Mouse (Mus musculus) midbrain, postnatal 0 days (tissue): Measurements from ENCODE around the gene 4930404N11Rik. TPM values are rescaled to one million over a fixed set of nuclear protein-coding genes. Genes with fewer than 3 reads are reported as not detected.

Source experiments
- ATAC-seq: fragments of 200-750 bp; cut with Nextera tagmentation; 2 replicates; pipeline ENCODE4 v1.8.0; 2017; ENCODE audit warnings: moderate number of reproducible peaks, mild to moderate bottlenecking, moderate TSS enrichment, moderate library complexity; ENCODE audit not compliant: low FRiP score
- DNase-seq: peaks from one replicate; pipeline ENCODE4 v3.0.0-alpha.2; 2015; ENCODE audit warnings: low spot score
- H3K27ac ChIP-seq: fragments of 300-500 bp; sonication (generic); 2 replicates; pipeline ENCODE4 v1.5.1; 2014; ENCODE audit warnings: low read depth, mild to moderate bottlenecking, low read length, mixed read lengths
- H3K27me3 ChIP-seq: fragments of 300-500 bp; sonication (generic); 2 replicates; pipeline ENCODE4 v1.6.1; 2014; ENCODE audit warnings: low read length, control low read depth, mixed read lengths; ENCODE audit not compliant: insufficient read depth
- H3K36me3 ChIP-seq: fragments of 300-500 bp; sonication (generic); 2 replicates; pipeline ENCODE4 v1.6.1; 2014; ENCODE audit warnings: low read length, control low read depth, mixed read lengths; ENCODE audit not compliant: insufficient read depth
- H3K4me1 ChIP-seq: fragments of 300-500 bp; sonication (generic); 2 replicates; pipeline ENCODE4 v1.6.1; 2014; ENCODE audit warnings: mild to moderate bottlenecking, control low read depth, antibody characterized with exemption, low read length, mixed read lengths; ENCODE audit not compliant: insufficient read depth
- H3K4me2 ChIP-seq: fragments of 300-500 bp; sonication (generic); 2 replicates; pipeline ENCODE4 v1.6.1; 2014; ENCODE audit warnings: low read depth, mild to moderate bottlenecking, low read length, mixed read lengths; ENCODE audit not compliant: poor library complexity, severe bottlenecking
- H3K4me3 ChIP-seq: fragments of 300-500 bp; sonication (generic); 2 replicates; pipeline ENCODE4 v1.5.1; 2014; ENCODE audit warnings: low read depth, mild to moderate bottlenecking, low read length, moderate library complexity
- H3K9ac ChIP-seq: fragments of 300-500 bp; sonication (generic); replicated peaks from 2 replicates; pipeline ENCODE4 v1.6.1; 2014; ENCODE audit warnings: mild to moderate bottlenecking, low read length, moderate library complexity, mixed read lengths; ENCODE audit not compliant: poor library complexity, severe bottlenecking
- H3K9me3 ChIP-seq: fragments of 300-500 bp; sonication (generic); 2 replicates; pipeline ENCODE4 v1.6.1; 2016; ENCODE audit warnings: low read length, control low read depth
- CTCF ChIP-seq: IDR thresholded peaks from 2 replicates; pipeline ENCODE4 v1.5.1; 2016; ENCODE audit warnings: antibody characterized with exemption, mild to moderate bottlenecking
- WGBS: fragments of 180-500 bp; shearing (Covaris S2); extraction: QIAGEN DNeasy Blood & Tissue Kit; methylation state at CpG from one replicate; pipeline ENCODE4 v1.1.7; 2014; 5-methylcytosine and 5-hydroxymethylcytosine counted together
- polyA plus RNA-seq: library from polyadenylated mRNA; unstranded; fragments of >200 nt; fragmentation: Nextera tagmentation; extraction: Ambion mirVana; gene quantifications from 2 replicates; pipeline ENCODE4 v1.2.1, GENCODE M21; 2015
- total RNA-seq: library from RNA; depleted of rRNA; stranded (reverse); fragments of >200 nt; gene quantifications from 2 replicates; pipeline ENCODE4 v1.2.3, GENCODE M21; 2014

The 4930404N11Rik gene
- total and polyA plus RNA-seq, 2 experiments from 2014 or later, result 0.47 TPM; not detected in 1

GRCm38 (mm10) chr10:81392781-81393185 lies 27.2 kb upstream of the 4930404N11Rik start, which contains the start of gene Smim24:
TSS of gene Smim24 (plus strand) at chr10:81393051.
- H3K36me3 ChIP-seq, result peaks cover 18% of the 10 kb centered on the region
- H3K4me1 ChIP-seq, result no peaks in the 10 kb centered on the region
- no peak for ATAC-seq
- H3K9me3 ChIP-seq, result no peaks in the 10 kb centered on the region
- DNase-seq, result no peak
- no peak within 1 kb of the TSS for H3K27ac ChIP-seq
- peak within 1 kb of the TSS; percentile 35 for H3K4me2 ChIP-seq
- no peaks in the 10 kb centered on the region for H3K27me3 ChIP-seq
- H3K9ac ChIP-seq, result peak within 1 kb of the TSS; percentile 33; the same call in 1 of the 2 replicates
- WGBS, result 63% methylated on average over 14 of the region's 14 CpGs
- no peak for TF ChIP-seq CTCF
- peak within 1 kb of the TSS; percentile 10; the same call in 1 of the 2 replicates for H3K4me3 ChIP-seq

- Histone ChIP-seq H3K4me1 (no peaks in the 10 kb centered on the region), H3K36me3 (peaks cover 22% of the 10 kb centered on the region), H3K4me2 (no peak overlapping the region), H3K27ac (no peak overlapping the region), H3K4me3 (no peak overlapping the region), H3K9ac (0 out of 2 replicates have a peak overlapping the region, but pooled peaks have one; percentile 33), H3K9me3 (no peaks in the 10 kb centered on the region), H3K27me3 (no peaks in the 10 kb centered on the region)
- TF ChIP-seq CTCF, result no peak
- WGBS, result 89% methylated on average over 6 of the region's 6 CpGs
- no peak for DNase-seq
- ATAC-seq, result no peak
Measured at GRCm38 (mm10) chr10:81392270-81392669, 26.7 kb upstream of the 4930404N11Rik start.

GRCm38 (mm10) chr10:81390678-81390965 lies 25.0 kb upstream of the 4930404N11Rik start:
- no peak overlapping the region for H3K9ac ChIP-seq
- peaks cover 34% of the 10 kb centered on the region for H3K36me3 ChIP-seq
- H3K9me3 ChIP-seq, result no peaks in the 10 kb centered on the region
- DNase-seq (no peak), ATAC-seq (no peak)
- no peak overlapping the region for H3K4me3 ChIP-seq
- H3K4me2 ChIP-seq, result no peak overlapping the region
- peaks cover 3% of the 10 kb centered on the region for H3K4me1 ChIP-seq
- no peak overlapping the region for H3K27ac ChIP-seq
- no peak for TF ChIP-seq CTCF
- H3K27me3 ChIP-seq, result no peaks in the 10 kb centered on the region
- whole genome bisulfite sequencing, result 93% methylated on average over 13 of the region's 13 CpGs

- Histone ChIP-seq H3K9me3 (no peaks in the 10 kb centered on the region), H3K4me2 (no peak overlapping the region), H3K4me3 (no peak overlapping the region), H3K27me3 (no peaks in the 10 kb centered on the region), H3K27ac (no peak overlapping the region), H3K9ac (no peak overlapping the region), H3K4me1 (peaks cover 9% of the 10 kb centered on the region), H3K36me3 (peaks cover 34% of the 10 kb centered on the region)
- TF ChIP-seq CTCF, result peak; percentile 87
- ATAC-seq (peak; percentile 38; the same call in 1 of the 2 replicates), DNase-seq (peak; percentile 51)
- WGBS, result 49% methylated on average over 23 of the region's 23 CpGs
Measured at GRCm38 (mm10) chr10:81389801-81390677, 24.4 kb upstream of the 4930404N11Rik start.

- no peak for DNase-seq
- no peak for TF ChIP-seq CTCF
- H3K9ac ChIP-seq, result no peak overlapping the region
- no peaks in the 10 kb centered on the region for H3K9me3 ChIP-seq
- H3K4me2 ChIP-seq, result no peak overlapping the region
- H3K4me3 ChIP-seq, result no peak overlapping the region
- H3K36me3 ChIP-seq, result peaks cover 34% of the 10 kb centered on the region
- H3K27ac ChIP-seq, result no peak overlapping the region
- 41% methylated on average over 3 of the region's 3 CpGs for WGBS
- no peaks in the 10 kb centered on the region for H3K27me3 ChIP-seq
- peaks cover 10% of the 10 kb centered on the region for H3K4me1 ChIP-seq
- no peak for ATAC-seq
Measured at GRCm38 (mm10) chr10:81389373-81389772, 23.8 kb upstream of the 4930404N11Rik start.

- Histone ChIP-seq H3K4me3 (no peak within 1 kb of the TSS), H3K4me1 (peaks cover 10% of the 10 kb centered on the region), H3K27ac (no peak within 1 kb of the TSS), H3K9ac (no peak within 1 kb of the TSS), H3K27me3 (no peaks in the 10 kb centered on the region), H3K4me2 (no peak within 1 kb of the TSS), H3K9me3 (no peaks in the 10 kb centered on the region), H3K36me3 (peaks cover 34% of the 10 kb centered on the region)
- no peak for TF ChIP-seq CTCF
- WGBS, result 86% methylated on average over 5 of the region's 5 CpGs
- ATAC-seq (no peak), DNase-seq (no peak)
Measured at GRCm38 (mm10) chr10:81388505-81389055, 23.0 kb upstream of the 4930404N11Rik start, which contains the start of gene Gm48552. TSS of gene Gm48552 (plus strand) at chr10:81389005.
